Mouse (Mus musculus) liver, embryonic 13.5 days (tissue): ENCODE data around the gene Lamtor3. TPM values are rescaled to one million over a fixed set of nuclear protein-coding genes. Genes with fewer than 3 reads are reported as not detected.
"Not testable (repeated sequence)": the region's sequence is repeated elsewhere in the genome, so short reads cannot be mapped to it uniquely, and the experiment has no call there.

Experiments used
- ATAC-seq: fragments of 200-750 bp; cut with Nextera tagmentation; 2 replicates; pipeline ENCODE4 v1.8.0; 2017; ENCODE audit warnings: low read depth, mild to moderate bottlenecking, moderate number of reproducible peaks, moderate library complexity
- DNase-seq: peaks from one replicate; pipeline ENCODE4 v3.0.0; 2022
- H3K27ac ChIP-seq: fragments of 300-500 bp; sonication (generic); 2 replicates; pipeline ENCODE4 v1.5.1; 2015; ENCODE audit warnings: moderate library complexity, mild to moderate bottlenecking, inconsistent platforms
- H3K27me3 ChIP-seq: fragments of 300-500 bp; sonication (generic); 2 replicates; pipeline ENCODE4 v1.6.1; 2015; ENCODE audit warnings: mild to moderate bottlenecking, inconsistent platforms
- H3K36me3 ChIP-seq: fragments of 300-500 bp; sonication (generic); 2 replicates; pipeline ENCODE4 v1.6.1; 2015; ENCODE audit warnings: mild to moderate bottlenecking, inconsistent platforms
- H3K4me1 ChIP-seq: fragments of 300-500 bp; sonication (generic); replicated peaks from 2 replicates; pipeline ENCODE4 v1.6.1; 2015; ENCODE audit warnings: inconsistent platforms
- H3K4me2 ChIP-seq: fragments of 300-500 bp; sonication (generic); 2 replicates; pipeline ENCODE4 v1.6.1; 2015; ENCODE audit warnings: inconsistent platforms, mild to moderate bottlenecking, moderate library complexity
- H3K4me3 ChIP-seq: fragments of 300-500 bp; sonication (generic); replicated peaks from 2 replicates; pipeline ENCODE4 v1.5.1; 2015; ENCODE audit warnings: mild to moderate bottlenecking, inconsistent platforms
- H3K9ac ChIP-seq: fragments of 300-500 bp; sonication (generic); 2 replicates; pipeline ENCODE4 v1.6.1; 2015; ENCODE audit warnings: mild to moderate bottlenecking, inconsistent platforms
- H3K9me3 ChIP-seq: fragments of 300-500 bp; sonication (generic); replicated peaks from 2 replicates; pipeline ENCODE4 v1.6.1; 2016; ENCODE audit warnings: inconsistent platforms
- WGBS: fragments of 180-500 bp; shearing (Covaris S2); methylation state at CpG from one replicate; pipeline ENCODE4 v1.1.7; 2015; ENCODE audit not compliant: insufficient replicate concordance; 5-methylcytosine and 5-hydroxymethylcytosine counted together
- polyA plus RNA-seq: library from polyadenylated mRNA; unstranded; fragments of >200 nt; fragmentation: Nextera tagmentation; extraction: Ambion mirVana; gene quantifications from 2 replicates; pipeline ENCODE4 v1.2.1, GENCODE M21; 2015

Gene Lamtor3
- polyA plus RNA-seq, 1 experiment from 2014 or later = 65.6 TPM

- Histone ChIP-seq H3K4me3 (no peak overlapping the region), H3K27ac (no peak overlapping the region), H3K4me2 (no peak overlapping the region), H3K27me3 (no peaks in the 10 kb centered on the region), H3K9me3 (no peaks in the 10 kb centered on the region), H3K4me1 (no peaks in the 10 kb centered on the region), H3K9ac (no peak overlapping the region), H3K36me3 (peaks cover 17% of the 10 kb centered on the region)
- 81% methylated on average over 3 of the region's 3 CpGs for WGBS
- DNase-seq (no peak), ATAC-seq (no peak)
These were observed 21.4 kb upstream of the Lamtor3 start for GRCm38 (mm10) chr3:137896867-137897266.

GRCm38 (mm10) chr3:137897685-137898084, 20.6 kb upstream of the Lamtor3 start:
- Histone ChIP-seq H3K4me3 (no peak overlapping the region), H3K9me3 (no peaks in the 10 kb centered on the region), H3K4me1 (no peaks in the 10 kb centered on the region), H3K27ac (no peak overlapping the region), H3K36me3 (peaks cover 17% of the 10 kb centered on the region), H3K27me3 (no peaks in the 10 kb centered on the region), H3K9ac (no peak overlapping the region), H3K4me2 (no peak overlapping the region)
- WGBS = 68% methylated on average over 5 of the region's 5 CpGs
- ATAC-seq (no peak), DNase-seq (no peak)

GRCm38 (mm10) chr3:137900149-137900548, 18.2 kb upstream of the Lamtor3 start:
- ATAC-seq (no peak), DNase-seq (no peak)
- Histone ChIP-seq H3K36me3 (peaks cover 11% of the 10 kb centered on the region), H3K4me2 (no peak overlapping the region), H3K9me3 (no peaks in the 10 kb centered on the region), H3K4me1 (no peaks in the 10 kb centered on the region), H3K27ac (no peak overlapping the region), H3K4me3 (no peak overlapping the region), H3K27me3 (no peaks in the 10 kb centered on the region), H3K9ac (no peak overlapping the region)
- 83% methylated on average over 10 of the region's 10 CpGs for whole genome bisulfite sequencing

- Histone ChIP-seq H3K27ac (no peak overlapping the region), H3K4me1 (peaks cover 11% of the 10 kb centered on the region), H3K4me3 (no peak overlapping the region), H3K9ac (no peak overlapping the region), H3K27me3 (no peaks in the 10 kb centered on the region), H3K9me3 (no peaks in the 10 kb centered on the region), H3K4me2 (no peak overlapping the region), H3K36me3 (no peaks in the 10 kb centered on the region; the same call in 1 of the 2 replicates)
- WGBS = 42% methylated on average over 2 of the region's 2 CpGs
- DNase-seq (no peak), ATAC-seq (no peak)
These were observed 5.2 kb upstream of the Lamtor3 start for GRCm38 (mm10) chr3:137913093-137913492.

GRCm38 (mm10) chr3:137914567-137914966, 3.7 kb upstream of the Lamtor3 start:
- not testable (repeated sequence) for H3K36me3 ChIP-seq, H3K9ac ChIP-seq, H3K27me3 ChIP-seq, H3K27ac ChIP-seq, ATAC-seq, H3K9me3 ChIP-seq, H3K4me2 ChIP-seq, H3K4me3 ChIP-seq, DNase-seq
- WGBS = 50% methylated on average over 1 of the region's 1 CpGs
- peaks cover 17% of the 10 kb centered on the region for H3K4me1 ChIP-seq

GRCm38 (mm10) chr3:137917694-137918171, 573 bp upstream of the Lamtor3 start:
- ATAC-seq (peak; percentile 27; the same call in 1 of the 2 replicates), DNase-seq (no peak)
- no peaks in the 10 kb centered on the region for H3K9me3 ChIP-seq
- H3K27ac ChIP-seq = peak overlapping the region; percentile 94; the same call in 1 of the 2 replicates
- peak overlapping the region; percentile 83 for H3K4me2 ChIP-seq
- peak overlapping the region; percentile 94 for H3K9ac ChIP-seq
- WGBS = 23% methylated on average over 12 of the region's 12 CpGs
- peaks cover 17% of the 10 kb centered on the region for H3K36me3 ChIP-seq
- peaks cover 30% of the 10 kb centered on the region for H3K4me1 ChIP-seq
- H3K27me3 ChIP-seq = no peaks in the 10 kb centered on the region
- peak overlapping the region; percentile 97 for H3K4me3 ChIP-seq

GRCm38 (mm10) chr3:137918932-137919311, 616 bp downstream of the Lamtor3 start:
- peak overlapping the region; percentile 94 for H3K9ac ChIP-seq
- peak overlapping the region; percentile 97 for H3K4me3 ChIP-seq
- H3K36me3 ChIP-seq = peaks cover 23% of the 10 kb centered on the region
- DNase-seq (peak; percentile 11), ATAC-seq (peak; percentile 40)
- peaks cover 30% of the 10 kb centered on the region for H3K4me1 ChIP-seq
- WGBS = 12% methylated on average over 6 of the region's 6 CpGs
- H3K27me3 ChIP-seq = no peaks in the 10 kb centered on the region
- H3K9me3 ChIP-seq = no peaks in the 10 kb centered on the region
- peak overlapping the region; percentile 94 for H3K27ac ChIP-seq
- peak overlapping the region; percentile 83 for H3K4me2 ChIP-seq

GRCm38 (mm10) chr3:137919398-137919797, 1.1 kb downstream of the Lamtor3 start:
- Histone ChIP-seq H3K27ac (no peak overlapping the region), H3K36me3 (peaks cover 26% of the 10 kb centered on the region)
- WGBS = 86% methylated on average over 7 of the region's 7 CpGs

GRCm38 (mm10) chr3:137920594-137920993, 2.3 kb downstream of the Lamtor3 start:
- Histone ChIP-seq H3K27ac (no peak overlapping the region), H3K9ac (no peak overlapping the region), H3K4me2 (no peak overlapping the region), H3K27me3 (no peaks in the 10 kb centered on the region), H3K4me1 (peaks cover 30% of the 10 kb centered on the region), H3K36me3 (peaks cover 38% of the 10 kb centered on the region), H3K4me3 (no peak overlapping the region), H3K9me3 (no peaks in the 10 kb centered on the region)
- WGBS = 73% methylated on average over 4 of the region's 4 CpGs
- no peak for ATAC-seq
- DNase-seq = no peak

More at GRCm38 (mm10) chr3:137919398-137919797, 1.1 kb downstream of the Lamtor3 start:
- Histone ChIP-seq H3K27me3 (no peaks in the 10 kb centered on the region), H3K9me3 (no peaks in the 10 kb centered on the region), H3K4me1 (peaks cover 30% of the 10 kb centered on the region), H3K9ac (peak overlapping the region; percentile 94), H3K4me2 (peak overlapping the region; percentile 83), H3K4me3 (peak overlapping the region; percentile 97)
- DNase-seq (no peak), ATAC-seq (no peak)

GRCm38 (mm10) chr3:137927010-137927409, 8.7 kb downstream of the Lamtor3 start:
- DNase-seq (no peak), ATAC-seq (no peak)
- Histone ChIP-seq H3K27ac (no peak overlapping the region), H3K36me3 (peaks cover 72% of the 10 kb centered on the region), H3K27me3 (no peaks in the 10 kb centered on the region), H3K9me3 (no peaks in the 10 kb centered on the region), H3K4me2 (no peak overlapping the region), H3K4me3 (no peak overlapping the region), H3K4me1 (no peaks in the 10 kb centered on the region; the same call in 1 of the 2 replicates), H3K9ac (no peak overlapping the region)
- WGBS = 85% methylated on average over 4 of the region's 4 CpGs

GRCm38 (mm10) chr3:137929940-137930339, 11.6 kb downstream of the Lamtor3 start:
- peaks cover 70% of the 10 kb centered on the region for H3K36me3 ChIP-seq
- H3K9me3 ChIP-seq = no peaks in the 10 kb centered on the region

GRCm38 (mm10) chr3:137932748-137933147, 14.4 kb downstream of the Lamtor3 start:
- Histone ChIP-seq H3K36me3 (peaks cover 71% of the 10 kb centered on the region), H3K27ac (no peak overlapping the region), H3K4me2 (no peak overlapping the region), H3K27me3 (no peaks in the 10 kb centered on the region), H3K4me1 (peaks cover 9% of the 10 kb centered on the region), H3K4me3 (no peak overlapping the region), H3K9ac (no peak overlapping the region), H3K9me3 (no peaks in the 10 kb centered on the region)
- 77% methylated on average over 7 of the region's 7 CpGs for WGBS
- DNase-seq (no peak), ATAC-seq (no peak)

More at GRCm38 (mm10) chr3:137929940-137930339, 11.6 kb downstream of the Lamtor3 start:
- H3K4me1 ChIP-seq = no peaks in the 10 kb centered on the region; the same call in 1 of the 2 replicates
- no peak overlapping the region for H3K4me3 ChIP-seq
- no peaks in the 10 kb centered on the region for H3K27me3 ChIP-seq
- H3K4me2 ChIP-seq = no peak overlapping the region
- no peak overlapping the region for H3K27ac ChIP-seq
- DNase-seq (no peak), ATAC-seq (no peak)
- H3K9ac ChIP-seq = no peak overlapping the region
- WGBS = 78% methylated on average over 3 of the region's 3 CpGs
